Mouse (Mus musculus) neural tube, embryonic 14.5 days (tissue): ENCODE results near the gene Psme2. TPM values are rescaled to one million over a fixed set of nuclear protein-coding genes. Genes with fewer than 3 reads are reported as not detected.

ENCODE experiments used
- ATAC-seq: fragments of 200-750 bp; cut with Nextera tagmentation; 2 replicates; pipeline ENCODE4 v1.8.0; 2017; ENCODE audit warnings: low read depth, mild to moderate bottlenecking, moderate TSS enrichment, moderate library complexity
- H3K27ac ChIP-seq: fragments of 300-500 bp; sonication (generic); 2 replicates; pipeline ENCODE4 v1.5.1; 2014; ENCODE audit warnings: low read depth, mild to moderate bottlenecking, control low read depth, low read length, moderate library complexity, mixed read lengths
- H3K27me3 ChIP-seq: fragments of 300-500 bp; sonication (generic); 2 replicates; pipeline ENCODE4 v1.6.1; 2014; ENCODE audit warnings: low read length; ENCODE audit not compliant: control insufficient read depth, insufficient read depth
- H3K36me3 ChIP-seq: fragments of 300-500 bp; sonication (generic); 2 replicates; pipeline ENCODE4 v1.6.1; 2014; ENCODE audit warnings: low read length, mixed read lengths; ENCODE audit not compliant: control insufficient read depth, insufficient read depth
- H3K4me1 ChIP-seq: fragments of 300-500 bp; sonication (generic); 2 replicates; pipeline ENCODE4 v1.6.1; 2014; ENCODE audit warnings: low read length; ENCODE audit not compliant: control insufficient read depth, insufficient read depth
- H3K4me2 ChIP-seq: fragments of 300-500 bp; sonication (generic); 2 replicates; pipeline ENCODE4 v1.6.1; 2014; ENCODE audit warnings: mild to moderate bottlenecking, low read depth, low read length, control low read depth
- H3K4me3 ChIP-seq: fragments of 300-500 bp; sonication (generic); 2 replicates; pipeline ENCODE4 v1.5.1; 2014; ENCODE audit warnings: low read depth, low read length, control low read depth, mixed read lengths
- H3K9ac ChIP-seq: fragments of 300-500 bp; sonication (generic); replicated peaks from 2 replicates; pipeline ENCODE4 v1.6.1; 2014; ENCODE audit warnings: low read depth, mild to moderate bottlenecking, control low read depth, low read length, mixed read lengths
- H3K9me3 ChIP-seq: fragments of 300-500 bp; sonication (generic); 2 replicates; pipeline ENCODE4 v1.6.1; 2016; ENCODE audit warnings: low read length; ENCODE audit not compliant: control insufficient read depth
- WGBS: fragments of 180-500 bp; shearing (Covaris S2); extraction: QIAGEN DNeasy Blood & Tissue Kit; methylation state at CpG from one replicate; pipeline ENCODE4 v1.1.7; 2014; 5-methylcytosine and 5-hydroxymethylcytosine counted together
- polyA plus RNA-seq: library from polyadenylated mRNA; unstranded; fragments of >200 nt; fragmentation: Nextera tagmentation; extraction: Ambion mirVana; gene quantifications from 2 replicates; pipeline ENCODE4 v1.2.1, GENCODE M21; 2014

Psme2 gene
- polyA plus RNA-seq, 1 experiment from 2014 or later: 162 TPM

DNA sequence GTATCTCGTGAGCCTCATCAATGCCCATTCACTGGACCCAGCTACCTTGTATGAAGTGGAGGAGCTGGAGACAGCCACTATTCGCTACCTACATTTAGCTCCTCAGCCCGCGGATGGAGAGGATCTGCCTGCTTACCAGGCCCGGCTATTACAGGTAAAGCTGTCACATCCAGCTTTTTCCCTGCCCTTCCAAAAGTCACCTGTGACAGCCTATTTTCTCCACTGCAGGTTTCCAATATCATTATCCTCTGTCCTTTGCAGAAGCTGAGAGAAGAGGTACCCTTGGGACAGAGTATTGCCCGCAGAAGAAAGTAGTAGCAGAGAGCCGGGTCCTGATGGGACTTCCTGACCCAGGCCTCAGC lies 12.3 kb upstream of the Psme2 start, which contains the start of gene Irf9:
Irf9 (plus strand) TSS at position 301 of the 362 bp plus-strand sequence.
- H3K9ac ChIP-seq: 0 out of 2 replicates have a peak within 1 kb of the TSS, but pooled peaks have one; percentile 48
- no peaks in the 10 kb centered on the region for H3K27me3 ChIP-seq
- H3K27ac ChIP-seq: peak within 1 kb of the TSS; percentile 34; the same call in 1 of the 2 replicates
- 88% methylated on average over 7 of the region's 7 CpGs for WGBS
- no peaks in the 10 kb centered on the region for H3K9me3 ChIP-seq
- H3K4me3 ChIP-seq: no peak within 1 kb of the TSS
- no peaks in the 10 kb centered on the region for H3K4me1 ChIP-seq
- ATAC-seq: no peak
- peaks cover 59% of the 10 kb centered on the region for H3K36me3 ChIP-seq
- H3K4me2 ChIP-seq: peak within 1 kb of the TSS; percentile 23

DNA sequence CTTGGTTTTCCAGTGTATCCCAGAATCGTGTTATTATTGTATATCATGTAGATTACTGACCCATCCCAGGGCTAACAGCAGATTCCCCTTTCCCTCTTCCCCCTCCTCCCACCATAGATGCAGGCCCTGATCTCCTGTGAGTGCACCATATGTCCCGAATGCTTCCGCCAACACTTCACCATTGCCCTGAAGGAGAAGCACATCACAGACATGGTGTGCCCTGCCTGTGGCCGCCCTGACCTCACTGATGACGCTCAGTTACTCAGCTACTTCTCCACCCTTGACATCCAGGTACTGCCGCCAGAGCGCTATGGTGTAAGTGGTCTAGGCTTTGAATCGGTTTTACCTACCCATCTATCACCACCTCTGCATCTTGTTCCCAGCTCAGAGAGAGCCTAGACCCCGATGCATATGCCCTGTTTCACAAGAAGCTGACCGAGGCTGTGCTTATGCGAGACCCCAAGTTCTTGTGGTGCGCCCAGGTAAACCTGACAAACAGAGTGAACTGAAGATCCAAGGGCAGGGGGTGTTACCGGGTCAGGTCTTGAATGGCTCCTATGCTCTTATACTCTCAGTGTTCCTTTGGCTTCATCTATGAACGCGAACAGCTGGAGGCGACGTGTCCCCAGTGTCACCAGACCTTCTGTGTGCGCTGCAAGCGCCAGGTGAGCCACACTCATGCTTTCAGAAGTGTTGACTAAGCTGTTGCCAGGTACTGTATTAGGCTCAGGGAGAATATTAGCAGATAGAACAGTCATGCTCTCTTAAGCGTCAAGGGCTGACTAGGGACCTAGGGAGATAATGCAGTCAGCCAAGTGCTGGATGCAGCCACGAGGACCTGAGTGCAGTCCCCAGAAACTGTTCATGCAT lies 7.8 kb upstream of the Psme2 start:
- no peak for ATAC-seq
- peaks cover 84% of the 10 kb centered on the region for H3K36me3 ChIP-seq
- WGBS: 96% methylated on average over 21 of the region's 21 CpGs

DNA sequence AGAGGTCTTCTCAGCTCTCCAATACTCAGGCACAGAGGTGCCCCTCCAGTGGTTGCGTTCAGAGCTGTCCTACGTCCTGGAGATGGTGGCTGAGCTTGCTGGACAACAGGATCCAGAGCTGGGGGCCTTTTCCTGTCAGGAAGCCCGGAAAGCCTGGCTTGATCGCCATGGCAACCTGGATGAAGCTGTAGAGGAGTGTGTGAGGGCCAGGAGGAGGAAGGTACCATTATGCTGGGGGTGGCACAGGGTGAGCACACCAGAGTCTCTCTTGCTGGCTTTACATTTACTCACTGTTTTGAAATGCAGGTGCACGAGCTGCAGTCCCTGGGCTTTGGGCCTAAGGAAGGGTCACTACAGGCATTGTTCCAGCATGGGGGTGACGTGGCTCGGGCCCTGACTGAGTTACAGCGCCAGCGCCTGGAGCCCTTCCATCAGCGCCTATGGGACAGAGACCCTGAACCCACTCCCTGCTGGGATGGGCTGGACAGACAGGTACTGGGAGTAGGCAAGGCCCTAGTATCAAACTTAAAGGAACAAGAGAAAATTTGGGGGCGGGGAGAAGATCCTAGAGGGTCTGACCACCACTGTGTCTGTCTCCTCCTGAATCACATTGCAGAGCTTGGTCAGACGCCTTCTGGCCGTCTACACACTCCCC lies 5.2 kb upstream of the Psme2 start:
- Histone ChIP-seq H3K9me3 (no peaks in the 10 kb centered on the region), H3K4me2 (no peak overlapping the region), H3K4me1 (peaks cover 17% of the 10 kb centered on the region), H3K27me3 (no peaks in the 10 kb centered on the region), H3K4me3 (no peak overlapping the region), H3K9ac (no peak overlapping the region), H3K27ac (no peak overlapping the region), H3K36me3 (peaks cover 60% of the 10 kb centered on the region)
- 75% methylated on average over 13 of the region's 13 CpGs for WGBS
- ATAC-seq: no peak

More for the DNA sequence above, 7.8 kb upstream of the Psme2 start:
- Histone ChIP-seq H3K4me2 (no peak overlapping the region), H3K27me3 (no peaks in the 10 kb centered on the region), H3K4me1 (no peaks in the 10 kb centered on the region), H3K9ac (no peak overlapping the region), H3K9me3 (no peaks in the 10 kb centered on the region), H3K27ac (no peak overlapping the region), H3K4me3 (no peak overlapping the region)

DNA sequence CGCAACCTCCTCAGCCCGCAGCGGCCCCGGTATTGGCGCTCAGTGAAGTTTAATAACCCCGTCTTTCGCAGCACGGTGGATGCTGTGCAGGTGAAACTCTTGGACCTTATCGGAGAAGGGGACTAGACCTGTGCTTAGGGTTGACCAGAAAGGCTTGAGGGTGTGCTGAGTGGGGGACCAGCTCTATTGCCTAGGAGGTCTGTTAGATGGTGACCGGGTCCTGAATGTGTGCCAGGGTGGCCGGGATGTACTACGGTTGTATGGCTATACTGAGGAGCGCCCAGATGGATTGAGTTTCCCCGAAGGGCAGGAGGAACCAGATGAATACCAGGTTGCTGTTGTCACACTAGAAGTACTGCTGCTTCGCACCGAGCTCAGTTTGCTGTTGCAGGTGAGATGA lies 1.3 kb upstream of the Psme2 start:
- Histone ChIP-seq H3K9me3 (no peaks in the 10 kb centered on the region), H3K4me3 (peak overlapping the region; percentile 91), H3K9ac (peak overlapping the region; percentile 83), H3K4me1 (peaks cover 22% of the 10 kb centered on the region), H3K27ac (no peak overlapping the region), H3K27me3 (no peaks in the 10 kb centered on the region), H3K4me2 (peak overlapping the region; percentile 96), H3K36me3 (peaks cover 33% of the 10 kb centered on the region)
- WGBS: 8% methylated on average over 16 of the region's 16 CpGs
- no peak for ATAC-seq

DNA sequence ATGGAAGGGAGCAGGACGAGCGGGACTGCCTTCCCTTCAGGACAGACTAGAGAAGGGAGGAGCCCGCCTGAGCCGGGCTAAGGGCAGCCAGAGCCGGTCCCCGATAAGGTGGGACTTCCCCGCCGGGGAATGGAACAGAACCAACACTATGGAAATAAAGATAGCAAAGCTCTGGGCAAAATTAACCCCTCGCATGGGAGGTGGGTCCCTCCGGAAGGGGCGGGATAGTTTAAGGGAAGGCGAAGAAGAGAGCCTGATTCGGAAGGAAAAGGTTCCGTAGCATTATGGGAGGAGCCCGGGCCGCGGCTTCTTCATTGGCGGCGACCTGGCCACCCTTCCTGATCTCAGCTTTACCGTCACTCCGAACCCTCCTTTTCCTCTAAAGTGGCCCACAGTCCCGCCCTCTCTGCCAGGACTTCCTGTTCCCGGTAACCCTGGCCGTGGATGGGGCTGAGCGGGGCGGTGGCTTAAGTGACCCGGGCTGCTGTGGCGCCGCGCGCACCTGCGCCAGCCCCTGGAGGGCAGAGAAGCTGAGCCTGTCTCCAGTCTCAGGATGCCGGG lies 498 bp upstream of the Psme2 start, which contains the start of gene Rnf31:
Rnf31 (plus strand) TSS at position 378 of the 561 bp plus-strand sequence.
- Histone ChIP-seq H3K4me3 (peak within 1 kb of the TSS; percentile 91), H3K27ac (peak within 1 kb of the TSS; percentile 93), H3K27me3 (no peaks in the 10 kb centered on the region), H3K4me1 (peaks cover 22% of the 10 kb centered on the region), H3K4me2 (peak within 1 kb of the TSS; percentile 96), H3K36me3 (peaks cover 25% of the 10 kb centered on the region), H3K9ac (peak within 1 kb of the TSS; percentile 83), H3K9me3 (no peaks in the 10 kb centered on the region)
- peak; percentile 92 for ATAC-seq
- WGBS: 0% methylated on average over 32 of the region's 33 CpGs

DNA sequence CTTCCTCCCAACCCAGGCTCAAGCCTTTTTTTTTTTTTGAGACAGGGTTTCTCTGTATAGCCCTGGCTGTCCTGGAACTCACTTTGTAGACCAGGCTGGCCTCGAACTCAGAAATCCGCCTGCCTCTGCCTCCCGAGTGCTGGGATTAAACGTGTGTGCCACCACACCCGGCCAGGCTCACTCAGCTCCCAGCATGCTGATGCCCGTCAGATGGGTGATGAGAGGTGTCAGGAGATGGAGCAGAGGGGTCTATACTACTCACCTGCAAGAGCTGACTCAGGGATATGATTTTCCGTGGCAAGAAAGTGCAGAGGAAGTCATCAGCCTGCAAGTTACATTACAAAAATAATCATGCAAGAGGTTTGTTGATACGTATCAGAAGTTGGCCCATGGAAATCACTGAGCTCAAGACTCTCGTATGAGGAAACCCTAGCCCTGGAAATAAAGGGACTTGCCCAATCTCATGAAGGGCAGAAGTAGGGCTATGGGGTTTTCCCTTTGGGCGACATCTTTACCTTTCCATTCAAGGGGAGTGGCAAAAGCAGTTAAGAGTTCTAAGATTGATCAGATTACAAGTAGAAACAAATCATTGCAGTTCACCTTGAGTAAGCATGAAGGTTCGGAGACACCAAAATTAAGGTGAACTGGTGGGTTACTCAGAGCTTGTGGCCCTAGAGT lies 1.0 kb downstream of the Psme2 start:
- H3K4me1 ChIP-seq: peaks cover 22% of the 10 kb centered on the region
- WGBS: 91% methylated on average over 11 of the region's 11 CpGs
- peak overlapping the region; percentile 96 for H3K4me2 ChIP-seq
- H3K9ac ChIP-seq: peak overlapping the region; percentile 83; the same call in 1 of the 2 replicates
- peak overlapping the region; percentile 93; the same call in 1 of the 2 replicates for H3K27ac ChIP-seq
- H3K36me3 ChIP-seq: peaks cover 10% of the 10 kb centered on the region
- H3K9me3 ChIP-seq: no peaks in the 10 kb centered on the region
- no peak for ATAC-seq
- peak overlapping the region; percentile 91 for H3K4me3 ChIP-seq
- H3K27me3 ChIP-seq: no peaks in the 10 kb centered on the region

DNA sequence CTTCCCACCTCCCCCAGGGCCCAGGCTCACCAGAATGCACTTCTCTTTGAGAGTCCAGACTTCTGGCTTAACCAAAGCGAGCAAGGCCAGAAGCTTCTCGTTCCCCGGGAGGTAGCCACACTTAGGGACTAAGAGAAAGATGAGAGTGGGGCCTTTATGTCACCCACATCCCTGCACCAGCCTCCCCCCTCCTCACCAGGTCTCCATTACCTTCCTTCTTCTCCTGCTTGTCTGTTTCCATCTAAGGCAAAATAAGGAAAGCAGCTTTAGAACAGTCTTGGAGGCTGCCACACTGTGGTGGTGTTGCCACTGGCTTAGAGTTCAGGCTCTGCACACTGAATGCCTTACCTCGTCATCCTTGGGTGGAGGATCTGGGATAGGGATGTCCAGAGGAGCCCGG lies 1.6 kb downstream of the Psme2 start:
- Histone ChIP-seq H3K4me2 (no peak overlapping the region), H3K4me1 (peaks cover 26% of the 10 kb centered on the region), H3K4me3 (no peak overlapping the region), H3K27ac (no peak overlapping the region), H3K9me3 (no peaks in the 10 kb centered on the region), H3K36me3 (peaks cover 4% of the 10 kb centered on the region), H3K9ac (no peak overlapping the region), H3K27me3 (no peaks in the 10 kb centered on the region)
- ATAC-seq: no peak
- WGBS: 92% methylated on average over 5 of the region's 5 CpGs

DNA sequence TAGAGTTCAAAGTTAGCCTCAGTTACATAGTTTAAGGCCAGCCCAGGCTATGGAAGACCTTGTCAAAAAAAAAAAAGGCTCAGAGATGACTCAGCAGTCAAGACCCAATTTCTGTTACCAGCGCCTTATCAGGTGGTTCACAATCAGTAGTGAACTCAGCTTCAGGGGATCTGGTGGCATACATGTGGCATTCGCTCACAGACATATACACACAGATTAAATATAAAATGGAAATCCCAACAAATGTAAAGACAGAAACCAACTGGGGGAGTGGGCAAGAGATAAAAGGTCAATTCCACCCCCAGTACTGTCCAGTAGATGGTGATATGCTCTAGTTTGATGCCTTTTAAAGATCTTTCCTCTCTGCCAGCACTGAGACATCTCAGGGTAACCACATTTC lies 4.8 kb downstream of the Psme2 start:
- Histone ChIP-seq H3K9me3 (no peaks in the 10 kb centered on the region), H3K36me3 (peaks cover under 1% of the 10 kb centered on the region), H3K4me1 (peaks cover 10% of the 10 kb centered on the region; the same call in 1 of the 2 replicates), H3K27me3 (no peaks in the 10 kb centered on the region), H3K9ac (no peak overlapping the region), H3K27ac (no peak overlapping the region), H3K4me2 (no peak overlapping the region), H3K4me3 (no peak overlapping the region)
- no peak for ATAC-seq
- WGBS: 96% methylated on average over 2 of the region's 2 CpGs
